Mouse (Mus musculus): ENCODE data around the gene Hcfc1r1. TPM values are rescaled to one million over a fixed set of nuclear protein-coding genes. Genes with fewer than 3 reads are reported as not detected.

Hcfc1r1 gene
- 100 to 1,000 TPM; 123 to 156 TPM for total RNA-seq (2021)
- long read RNA-seq, experiment 1, transcript Hcfc1r1-201 (3 exons, 946 nt) = major isoform, 76 of 186 reads
- long read RNA-seq, experiment 1, partial matches to known transcripts = 67 of 186 reads
- long read RNA-seq, experiment 1, other reads (novel, unspliced or antisense) = 39 of 186 reads
- long read RNA-seq, experiment 2, transcript Hcfc1r1-201 (3 exons, 946 nt) = major isoform, 56 of 160 reads
- long read RNA-seq, experiment 2, partial matches to known transcripts = 74 of 160 reads
- long read RNA-seq, experiment 2, other reads (novel, unspliced or antisense) = 30 of 160 reads

DNA sequence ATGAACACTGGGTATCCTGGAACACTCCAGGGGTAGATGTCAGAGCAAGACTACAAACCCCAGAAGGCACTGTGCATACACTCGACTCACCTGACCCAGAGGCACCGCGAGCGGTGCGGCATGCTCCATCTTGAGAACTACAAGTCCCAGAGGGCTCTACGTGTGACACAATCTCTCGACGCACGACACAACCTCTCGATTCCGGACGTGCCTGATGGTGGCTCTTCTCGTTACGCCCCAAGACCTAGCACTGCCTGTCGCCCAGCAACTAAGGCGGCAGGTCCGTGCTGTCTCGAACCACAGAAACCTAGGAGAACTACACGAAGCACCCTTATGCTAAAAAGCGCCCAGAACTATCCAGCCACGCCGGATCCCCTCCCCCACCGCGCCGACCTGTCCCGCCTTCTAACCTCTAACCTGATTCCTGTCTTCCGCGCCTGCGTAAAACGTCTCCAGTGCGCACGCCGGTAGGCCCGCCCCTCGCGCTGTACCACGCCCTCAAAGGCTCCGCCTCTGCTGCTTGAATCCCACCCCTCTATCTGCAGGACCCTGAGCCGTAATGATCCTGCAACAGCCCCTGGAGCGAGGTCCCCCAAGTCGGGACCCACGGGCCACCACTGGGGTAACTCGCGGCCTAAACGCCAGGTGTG is at the start of gene Hcfc1r1, which contains the start of gene Thoc6:
Gene Hcfc1r1 (plus strand): TSS at position 173 of the 650 bp plus-strand sequence.
Gene Thoc6 (minus strand): TSS at position 459 of the 650 bp plus-strand sequence.
- DNase-seq = peak; percentile 90

DNA sequence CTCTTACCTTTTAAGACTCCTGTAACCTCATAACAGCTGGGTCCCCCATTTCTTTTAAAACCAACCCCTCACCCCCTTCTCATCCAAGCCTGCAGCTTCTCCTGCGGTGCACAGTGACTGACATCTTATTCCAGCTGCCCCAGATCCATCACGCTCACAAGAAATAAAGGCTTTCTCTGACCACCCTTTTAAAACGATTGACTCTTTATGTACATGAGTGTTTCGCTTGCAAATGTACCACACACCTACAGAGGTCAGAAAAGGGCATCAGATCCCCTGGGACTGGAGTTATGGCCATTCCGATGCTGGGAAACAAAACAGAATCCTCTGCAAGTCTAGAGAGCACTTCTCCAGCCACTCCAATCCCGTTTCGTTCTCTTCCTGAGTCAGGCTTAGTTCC is 45.6 kb upstream of the Hcfc1r1 start:
- DNase-seq = no peak

DNA sequence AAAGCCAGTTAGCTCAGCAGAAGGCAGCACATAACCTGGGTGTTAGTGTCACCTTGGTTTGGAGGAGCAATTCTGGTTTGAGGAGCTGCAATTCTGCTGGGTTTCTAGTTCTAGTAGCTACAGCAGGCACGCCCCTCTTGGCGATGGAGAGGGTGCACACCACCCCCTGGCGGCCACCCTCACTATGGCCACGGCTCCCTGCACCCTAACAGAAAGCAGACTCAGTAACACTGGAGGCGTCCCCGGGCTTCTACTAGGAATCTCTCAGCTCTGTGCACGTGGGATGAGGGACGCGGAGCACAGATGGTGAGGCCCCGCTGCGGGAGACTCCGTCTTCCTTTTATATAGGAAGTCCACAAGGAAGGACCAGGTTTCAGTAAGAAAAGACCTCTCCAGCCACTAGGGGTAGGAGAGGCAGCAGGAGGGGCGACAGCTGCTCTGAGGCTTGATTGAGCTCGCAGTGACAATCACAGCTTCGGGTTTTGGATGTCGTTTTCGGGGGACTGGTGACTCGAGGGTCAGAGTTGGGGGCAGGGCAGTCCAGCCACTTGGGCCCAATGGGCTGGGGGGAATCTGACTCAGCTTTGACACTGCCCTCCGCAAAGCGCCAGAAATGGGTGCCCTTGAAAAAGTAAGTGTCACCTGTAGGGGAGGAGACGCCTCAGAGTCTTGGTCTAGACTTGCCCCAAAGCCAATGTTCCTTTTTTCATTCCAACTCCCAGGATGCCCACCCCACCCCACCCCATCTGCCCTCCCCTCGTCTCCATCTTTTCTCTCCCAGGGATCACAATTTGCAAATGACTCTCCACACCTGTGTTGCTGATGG is 43.0 kb upstream of the Hcfc1r1 start:
- DNase-seq = peak; percentile 53

DNA sequence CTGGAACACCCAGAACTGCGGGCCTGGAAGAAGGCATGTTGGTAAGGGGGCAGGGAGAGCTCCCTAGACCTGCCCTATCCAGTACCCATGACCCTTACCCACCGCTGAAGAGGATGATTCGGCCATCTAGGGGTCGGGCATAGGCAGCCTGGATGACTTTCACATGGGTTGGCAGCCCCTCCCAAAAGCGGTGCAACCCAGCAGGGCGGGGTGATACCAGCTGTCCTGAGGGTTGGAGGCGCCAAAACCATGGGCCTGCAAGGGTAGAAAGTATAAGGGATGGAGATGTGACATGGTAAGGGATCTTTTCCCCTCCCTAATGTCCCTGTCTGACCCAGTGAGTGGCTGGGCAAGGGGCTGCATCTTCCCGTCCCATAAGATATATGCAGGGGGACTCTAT is 42.2 kb upstream of the Hcfc1r1 start:
- no peak for DNase-seq

DNA sequence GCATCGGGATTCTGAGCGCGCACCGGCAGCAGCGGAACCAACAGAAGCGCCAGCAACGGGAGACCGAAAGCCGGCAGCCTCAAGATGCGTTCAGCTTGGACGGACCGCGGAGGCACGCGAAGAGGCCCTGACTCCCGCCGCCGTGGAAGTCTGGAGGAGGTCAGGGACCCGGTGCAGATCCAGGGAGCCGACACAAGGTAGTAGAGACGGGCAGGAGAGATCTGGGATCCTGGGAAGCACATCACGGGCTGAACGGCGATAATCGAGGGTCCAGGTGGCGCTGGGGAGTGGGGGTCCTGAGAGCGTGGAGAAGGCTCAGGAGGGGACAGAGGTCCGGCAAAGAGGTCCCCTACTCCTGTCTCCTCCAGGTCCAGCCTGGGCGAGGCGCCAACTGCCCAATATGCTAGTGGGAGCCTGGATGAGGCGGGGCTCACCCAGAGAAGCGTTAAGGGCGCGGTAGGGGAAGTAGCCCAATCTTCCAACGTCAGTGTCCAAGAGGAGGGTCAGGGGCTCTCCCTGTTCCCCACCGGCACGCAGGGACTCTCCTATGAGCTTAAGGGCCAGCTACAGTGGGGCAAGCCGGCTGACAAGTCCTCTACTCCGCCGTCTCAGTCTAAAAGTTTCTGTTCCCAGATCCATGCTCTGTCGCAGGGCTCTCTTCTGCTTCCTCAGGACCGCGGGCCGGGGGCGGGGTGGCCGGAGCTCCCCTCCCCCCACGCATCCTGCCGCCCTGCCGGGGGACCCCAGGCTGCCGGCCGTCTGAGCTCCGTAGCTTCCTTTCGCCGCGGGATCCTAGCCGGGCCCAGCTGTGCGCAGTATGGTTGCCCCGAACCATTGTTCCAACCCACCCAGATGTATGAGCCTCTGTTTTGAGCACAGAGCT is 28.5 kb upstream of the Hcfc1r1 start, which contains the start of gene Mmp25:
Gene Mmp25 (minus strand): TSS at position 665 of the 883 bp plus-strand sequence.
- no peak for DNase-seq

DNA sequence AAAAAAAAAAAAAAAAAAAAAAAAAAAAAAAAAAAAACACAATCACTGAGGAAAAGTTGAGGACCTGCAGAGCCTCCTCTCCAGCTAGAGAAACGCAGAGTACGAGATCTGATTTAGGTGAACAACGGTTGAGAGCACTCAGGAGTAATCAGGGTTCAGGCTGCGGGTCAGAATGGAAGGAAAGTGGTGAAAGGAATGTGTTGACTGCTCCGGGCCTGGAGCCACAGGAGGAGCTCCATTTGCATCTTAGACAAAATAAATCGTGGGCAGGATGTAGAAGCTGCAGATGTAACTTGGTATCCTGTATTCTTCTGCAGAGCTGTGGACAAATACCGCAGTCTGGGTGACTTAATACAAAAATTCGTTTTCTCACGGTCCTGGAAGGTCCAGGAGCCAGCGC is 27.5 kb upstream of the Hcfc1r1 start:
- no peak for DNase-seq

DNA sequence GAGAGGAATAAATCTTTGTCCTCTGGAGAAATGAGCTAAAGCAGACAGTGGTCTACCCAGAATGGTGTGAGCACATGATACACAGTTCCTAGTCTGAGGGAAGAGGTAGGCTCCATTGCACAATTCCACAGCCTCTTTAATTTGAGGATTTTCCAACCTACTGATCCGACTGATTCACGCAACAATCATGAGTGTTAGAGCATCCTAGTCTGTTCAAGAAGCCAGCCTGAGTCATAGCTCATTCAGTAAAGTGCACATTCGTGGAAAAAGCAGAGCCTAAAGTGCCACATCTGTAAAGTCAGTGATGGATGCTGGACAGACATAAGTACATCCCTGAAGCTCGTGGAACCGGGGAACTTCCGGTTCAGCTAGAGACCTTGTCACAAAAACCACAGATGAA is 22.0 kb upstream of the Hcfc1r1 start:
- DNase-seq = no peak

DNA sequence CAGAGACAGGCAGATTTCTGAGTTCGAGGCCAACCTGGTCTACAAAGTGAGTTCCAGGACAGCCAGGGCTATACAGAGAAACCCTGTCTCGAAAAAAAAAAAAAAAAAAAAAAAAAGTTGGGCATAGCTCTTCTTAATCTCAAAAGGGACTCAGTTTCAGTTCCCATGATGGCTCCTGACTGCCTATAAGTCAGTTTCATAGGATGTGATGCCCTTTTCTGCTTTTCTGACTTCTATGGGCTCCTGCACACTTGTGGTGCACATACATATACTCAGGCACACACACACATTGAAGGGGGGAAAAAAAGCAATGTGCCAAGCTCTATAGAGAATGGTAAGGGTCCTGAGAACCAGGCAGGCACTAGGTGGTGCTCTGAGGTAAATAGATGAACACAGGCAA is 20.1 kb upstream of the Hcfc1r1 start:
- DNase-seq = no peak

DNA sequence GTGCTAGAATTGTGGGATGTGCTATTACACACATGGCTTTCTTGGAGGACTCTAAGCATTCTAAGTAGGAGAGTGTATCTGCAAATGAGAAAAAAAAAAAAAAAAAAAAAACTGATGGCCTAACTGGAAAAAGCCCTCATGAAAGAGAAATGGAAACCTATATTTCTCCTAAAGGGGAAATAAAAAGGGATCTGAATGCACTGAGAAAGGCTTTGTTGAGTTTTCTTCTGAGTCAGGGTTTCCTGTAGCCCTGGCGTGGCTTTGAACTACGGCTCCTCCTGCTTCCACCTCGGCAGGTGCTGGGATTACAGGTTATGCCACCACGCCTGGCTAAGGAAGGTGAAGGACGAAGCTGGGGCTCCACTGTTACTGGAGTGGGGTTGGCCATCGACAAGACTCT is 19.4 kb upstream of the Hcfc1r1 start:
- no peak for DNase-seq

DNA sequence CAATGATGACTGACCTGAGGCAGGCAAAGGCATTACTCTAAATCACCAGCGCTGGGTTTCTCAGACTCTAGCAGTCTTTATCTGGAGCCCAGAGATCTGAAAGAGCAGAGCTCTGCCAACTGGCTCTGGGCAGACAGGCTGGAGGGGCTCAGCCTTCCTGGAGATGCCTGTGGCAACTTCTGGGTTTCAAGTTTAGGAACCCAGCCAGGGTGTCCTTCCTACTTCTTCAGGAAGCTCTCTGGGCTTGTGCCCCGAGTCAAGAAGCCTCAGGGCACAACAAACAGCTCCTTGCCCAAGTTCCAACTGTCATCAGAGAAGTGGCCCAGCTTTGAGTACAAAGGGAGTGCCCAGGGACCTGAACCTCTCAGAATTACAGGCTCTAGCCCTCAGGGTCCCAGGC is 19.0 kb upstream of the Hcfc1r1 start:
- DNase-seq = no peak

DNA sequence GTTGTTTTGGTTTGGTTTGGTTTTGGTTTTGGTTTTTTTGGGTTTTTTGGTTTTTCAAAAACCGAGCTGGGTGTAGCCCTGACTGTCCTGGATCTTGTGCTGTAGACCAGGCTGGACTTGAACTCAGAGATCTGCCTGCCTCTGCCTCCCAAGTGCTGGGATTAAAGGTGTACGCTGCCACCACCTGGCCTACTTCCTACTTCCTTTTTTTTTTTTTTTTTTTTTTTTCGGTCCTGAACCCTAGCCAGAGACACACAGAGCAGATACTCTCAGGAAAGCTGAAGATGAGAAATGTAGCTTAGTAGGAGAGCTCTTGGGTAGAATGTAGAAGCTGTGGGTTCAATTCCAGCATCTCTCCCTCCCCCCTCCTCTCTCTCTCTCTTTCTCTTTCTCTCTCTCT is 14.9 kb upstream of the Hcfc1r1 start:
- no peak for DNase-seq

DNA sequence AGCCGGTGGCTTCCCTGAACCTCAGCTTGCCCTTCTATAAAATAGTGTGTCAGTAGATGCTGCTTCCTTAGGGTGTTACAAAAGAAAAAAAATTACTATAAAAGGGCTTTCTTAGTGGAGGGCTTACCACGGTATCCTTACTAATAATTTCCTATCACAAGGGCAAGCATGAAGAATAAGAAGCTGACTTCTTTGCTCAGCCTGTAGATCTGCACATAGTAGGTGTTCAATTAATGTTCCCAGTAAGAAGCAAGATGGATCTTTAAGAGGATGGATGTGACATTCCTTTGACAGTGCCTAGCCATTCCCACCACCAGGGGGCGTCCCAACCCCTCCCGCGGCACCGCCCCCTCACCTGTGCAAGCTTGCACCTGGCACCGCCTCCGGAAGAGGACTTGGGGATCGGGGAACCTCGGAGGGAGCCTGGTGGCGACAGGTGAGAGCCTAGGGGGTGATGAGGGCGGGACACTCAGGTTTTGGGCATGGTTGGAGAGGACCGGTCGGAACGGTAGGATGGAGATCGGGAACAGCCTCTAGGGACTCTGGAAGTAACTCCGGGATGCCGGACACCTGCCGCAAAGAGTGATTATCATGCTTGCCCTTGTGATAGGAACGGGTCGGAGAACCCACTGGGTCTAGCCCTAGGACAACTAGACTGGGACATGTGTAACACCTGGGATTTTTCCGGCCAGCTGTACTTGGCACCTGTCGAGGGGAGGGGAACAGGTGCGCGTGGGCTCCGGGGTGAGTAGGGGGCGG is 13.1 kb upstream of the Hcfc1r1 start, which contains the start of gene Bicdl2:
Gene Bicdl2 (plus strand): TSS at position 390 of the 759 bp plus-strand sequence.
- DNase-seq = no peak

DNA sequence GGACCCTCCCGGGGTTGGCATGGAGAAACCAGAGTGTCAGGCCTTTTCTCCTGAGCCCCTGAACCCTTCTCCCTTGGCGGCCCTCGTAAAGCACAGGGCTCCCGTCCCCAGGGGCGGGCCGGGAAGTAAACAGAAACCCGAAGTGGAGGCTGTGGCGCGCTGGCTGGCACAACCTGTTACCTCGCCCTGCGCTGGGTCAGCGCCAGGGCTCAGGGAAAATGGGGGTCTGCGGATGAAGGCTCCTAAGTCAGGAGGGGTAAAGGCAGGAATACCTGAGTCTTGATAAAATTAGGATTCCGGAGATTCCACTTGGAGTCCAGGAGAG is 12.6 kb upstream of the Hcfc1r1 start:
- DNase-seq = no peak

DNA sequence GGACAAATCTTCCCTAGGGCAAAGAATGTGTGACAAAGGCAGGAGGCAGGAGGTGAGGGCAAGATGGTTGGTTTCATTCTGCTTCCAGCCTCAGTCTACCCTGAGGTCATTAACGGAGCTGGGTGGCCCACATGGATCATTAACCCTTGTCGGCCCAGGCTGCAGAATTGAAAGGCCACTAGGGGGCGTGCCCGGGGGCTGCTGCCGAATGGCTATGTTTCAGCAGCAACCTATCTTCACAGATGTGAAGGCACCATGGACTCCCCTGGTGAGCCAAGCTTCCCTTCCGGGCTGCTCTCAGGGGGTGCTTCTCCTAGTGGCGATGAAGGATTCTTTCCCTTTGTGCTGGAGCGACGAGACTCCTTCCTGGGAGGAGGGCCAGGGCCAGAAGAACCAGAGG is 11.9 kb upstream of the Hcfc1r1 start:
- DNase-seq = no peak

DNA sequence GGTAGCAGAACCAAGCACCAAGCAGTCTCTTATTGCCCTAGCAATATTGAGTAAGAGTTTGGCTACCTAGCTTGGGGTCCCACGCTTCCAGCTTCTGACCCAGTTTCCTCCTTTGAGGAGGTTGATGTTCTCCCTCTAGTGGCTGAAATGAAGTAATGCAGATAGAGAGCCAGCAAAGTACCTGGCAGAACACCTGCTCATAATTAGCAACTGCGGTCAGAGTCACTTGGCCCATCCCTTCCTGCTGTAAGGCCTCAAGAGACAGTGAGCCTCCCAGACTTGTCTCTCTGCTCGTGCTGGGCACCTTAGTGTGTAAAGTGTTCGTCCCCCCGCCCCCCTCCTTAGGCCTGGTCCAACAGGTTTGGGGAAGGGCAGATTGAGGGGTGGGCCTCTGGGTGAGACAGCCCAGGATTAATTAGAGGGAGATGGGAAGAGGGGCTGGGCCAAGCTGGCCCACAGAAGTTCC is 8.8 kb upstream of the Hcfc1r1 start:
- DNase-seq = no peak

DNA sequence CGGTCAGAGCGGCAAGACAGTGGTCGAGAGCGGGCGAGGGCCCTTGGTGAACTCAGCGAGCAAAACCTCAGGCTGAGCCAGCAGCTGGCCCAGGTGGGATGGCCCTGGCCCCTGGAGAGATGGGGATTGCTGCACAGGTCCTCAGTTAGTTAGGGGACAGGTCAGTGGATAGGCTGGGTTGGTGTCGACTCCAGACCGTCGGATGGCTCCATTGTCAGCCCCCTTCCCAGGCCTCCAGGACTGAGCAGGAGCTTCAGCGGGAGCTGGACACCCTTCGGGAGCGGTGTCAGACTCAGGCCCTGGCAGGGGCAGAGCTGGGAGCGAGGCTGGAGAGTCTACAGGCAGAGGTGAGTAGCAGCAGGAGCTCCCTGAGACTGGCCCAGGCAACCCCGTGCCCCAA is 7.9 kb upstream of the Hcfc1r1 start:
- DNase-seq = no peak

DNA sequence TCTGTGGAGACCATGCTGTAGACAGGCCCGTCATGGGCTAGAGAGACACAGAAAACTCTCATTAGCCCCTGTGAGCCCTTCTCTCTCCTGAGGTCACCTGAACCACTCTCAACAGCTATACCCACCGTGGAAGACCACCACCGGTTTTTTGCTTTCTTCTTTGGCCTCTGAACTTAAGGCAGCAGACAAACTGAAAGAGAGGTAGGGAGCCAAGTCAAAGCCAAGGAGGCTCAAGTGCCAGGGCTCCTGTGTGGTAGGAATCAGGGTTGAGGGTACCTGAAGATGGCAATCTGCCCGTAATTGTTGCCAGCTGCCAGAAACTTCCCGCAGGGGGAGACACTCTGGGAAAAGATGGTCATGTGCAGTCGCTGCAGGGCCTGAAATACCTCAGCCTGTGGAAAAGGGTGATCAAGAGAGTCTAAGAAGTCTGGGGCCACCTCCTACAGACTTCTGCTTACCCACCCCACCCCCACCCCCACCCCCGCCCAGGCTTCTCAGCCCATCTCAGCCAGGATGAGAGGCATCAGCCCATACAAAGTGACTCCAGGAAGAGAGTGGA is 2.8 kb upstream of the Hcfc1r1 start:
- no peak for DNase-seq

DNA sequence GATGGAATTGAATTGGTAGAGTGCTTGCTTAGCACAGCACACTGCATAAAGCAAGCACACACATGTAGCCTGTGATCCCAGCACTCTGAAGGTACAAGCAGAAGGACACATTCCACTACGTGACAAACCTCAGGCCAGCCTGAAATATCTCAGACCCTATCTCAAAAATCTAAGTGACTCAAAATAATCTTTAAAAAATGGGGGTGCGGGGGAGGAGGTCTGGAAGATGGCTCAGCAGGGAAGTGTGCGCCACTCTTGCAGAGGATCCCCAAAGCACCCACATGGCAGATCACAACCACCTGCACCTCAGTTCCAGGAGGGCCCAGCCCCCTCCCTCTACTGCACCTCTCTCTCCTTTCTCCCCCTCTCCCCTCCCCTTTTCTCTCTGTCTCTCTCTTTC is 1.9 kb upstream of the Hcfc1r1 start:
- DNase-seq = no peak

DNA sequence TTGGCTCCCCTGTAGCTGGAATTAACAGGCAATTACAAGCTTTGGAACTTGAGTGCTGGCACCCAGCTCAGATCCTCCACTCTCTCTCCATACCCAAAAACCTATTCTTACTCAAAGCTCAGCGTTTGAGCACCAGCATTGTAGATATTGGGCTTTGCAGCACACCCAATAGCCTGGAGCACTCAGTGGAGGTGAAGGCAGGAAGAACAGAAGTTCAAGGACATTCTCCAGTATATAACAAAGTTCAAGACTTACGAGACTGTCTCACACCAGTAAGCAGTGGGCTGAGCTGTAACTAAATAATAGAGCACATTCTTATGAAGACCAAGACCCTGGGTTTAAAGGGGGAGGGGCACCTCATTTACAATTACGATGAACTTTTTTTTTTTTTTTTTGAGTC is 635 bp upstream of the Hcfc1r1 start:
- DNase-seq = no peak

DNA sequence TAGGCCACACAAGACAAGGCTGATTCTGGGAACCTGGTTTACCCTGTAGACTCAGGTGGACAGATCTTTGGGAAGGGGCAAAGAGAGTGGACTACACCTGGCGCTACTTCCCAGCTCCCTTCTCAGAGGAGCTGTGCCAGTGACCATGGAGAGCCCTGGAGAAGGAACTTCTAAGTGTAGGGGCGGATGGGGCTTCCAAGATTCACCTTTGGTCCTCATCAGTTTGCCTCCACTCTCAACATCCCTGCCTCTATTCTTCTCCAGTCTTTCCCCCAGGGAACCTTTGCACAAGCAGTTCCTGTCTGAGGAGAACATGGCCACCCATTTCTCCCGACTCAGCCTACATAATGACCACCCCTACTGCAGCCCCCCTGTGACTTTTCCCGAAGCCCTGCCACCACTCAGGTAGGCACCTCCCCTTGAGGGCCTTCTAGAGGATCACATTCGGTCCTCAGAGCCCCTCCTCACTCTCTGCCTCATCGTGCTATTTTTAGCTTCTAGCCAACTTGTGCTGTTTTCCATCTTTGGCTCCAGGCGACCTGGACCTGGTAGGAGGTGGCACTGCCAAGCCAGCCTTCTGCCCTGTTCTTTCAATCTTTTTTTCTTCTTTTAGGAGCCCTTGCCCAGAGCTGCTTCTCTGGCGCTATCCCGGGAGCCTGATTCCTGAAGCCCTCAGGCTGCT is 1.0 kb downstream of the Hcfc1r1 start:
- no peak for DNase-seq
